Mouse (Mus musculus): ENCODE data around the gene Acvrl1.

The Acvrl1 gene

DNA sequence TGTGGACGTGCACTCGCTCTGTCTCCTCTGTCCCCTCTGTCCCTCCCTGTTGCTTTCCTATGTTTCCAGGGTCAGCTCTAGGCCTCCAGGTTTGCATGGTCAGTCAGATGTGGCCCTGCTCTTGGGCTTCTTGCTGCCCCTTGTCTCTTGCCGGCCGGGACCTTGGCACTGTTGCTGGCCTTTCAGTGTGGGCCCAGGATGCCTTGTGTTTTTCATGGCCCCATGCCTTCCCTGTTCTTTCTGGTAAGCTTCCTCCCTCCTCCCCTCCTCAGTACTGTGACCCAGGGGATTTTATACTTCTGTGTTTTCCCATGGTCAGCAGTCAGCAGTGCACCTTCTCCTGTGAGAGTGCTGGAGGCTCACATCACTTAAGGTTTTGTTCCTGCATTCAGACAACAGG, 53.2 kb downstream of the Acvrl1 start:
- ChIA-PET POLR2A (interaction anchor here in 3 of 4 experiments (0.5 to 5.5 kb wide), 20 partner anchors 9 to 896 kb away, joined by 3 to 35 read pairs (median 4); partner anchors contain the start of gene Dazap2 (in 1 of the 3)), CTCF (interaction anchor here in 3 of 4 experiments (0.7 to 3.7 kb wide), 6 partner anchors 17 to 61 kb away, joined by 3 to 19 read pairs (median 5); no protein-coding TSS in a partner anchor)

DNA sequence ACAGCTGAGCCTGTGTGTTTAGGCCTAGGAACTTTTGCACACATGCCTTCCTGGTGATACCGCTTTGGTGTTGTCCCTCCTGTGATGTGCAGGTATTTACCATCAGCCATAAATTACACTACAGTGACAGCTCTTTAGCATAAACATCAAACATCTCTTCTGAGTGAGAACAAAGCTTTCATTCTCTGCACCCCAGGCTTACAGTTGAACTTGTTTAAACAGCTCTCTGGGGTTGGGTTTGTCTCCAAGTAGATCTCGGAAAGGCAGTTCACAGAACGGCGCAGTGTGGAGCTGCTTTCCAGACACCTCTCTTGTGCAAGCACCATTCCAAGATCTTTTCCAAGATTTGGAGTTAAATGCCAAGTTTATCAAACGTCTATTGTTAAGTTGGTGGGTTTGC, 54.4 kb downstream of the Acvrl1 start:
- POLR2A ChIA-PET: interaction anchor here in 3 of 4 experiments (0.7 to 5.5 kb wide), 10 partner anchors 9 to 533 kb away, joined by 3 to 35 read pairs (median 4); partner anchors contain the start of gene Acvr1b (in 1 of the 3)

DNA sequence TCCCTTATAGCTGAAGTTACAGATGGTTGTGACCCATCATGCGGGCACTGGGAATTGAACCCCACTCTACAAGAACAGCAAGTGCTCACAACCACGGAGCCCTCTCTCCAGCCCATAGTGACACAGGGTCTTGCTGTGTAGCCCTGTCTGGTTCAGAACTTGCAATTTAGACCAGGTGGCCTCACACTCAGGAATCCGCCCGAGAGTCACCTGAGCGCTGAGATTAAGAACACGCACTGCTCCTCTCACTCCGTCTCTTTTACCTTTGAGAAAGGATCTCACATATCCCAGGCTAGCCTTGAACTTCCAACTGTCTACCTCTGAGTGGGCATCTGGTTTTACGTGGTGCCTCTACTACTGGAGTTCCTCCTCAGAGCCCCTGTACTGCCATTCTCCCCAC, 56.0 kb downstream of the Acvrl1 start:
- POLR2A ChIA-PET: interaction anchor here in 2 of 4 experiments (0.5 to 1.8 kb wide), 3 partner anchors 10 to 15 kb away, joined by 3 to 4 read pairs (median 3); partner anchors contain the start of gene Acvr1b (in 1 of the 2)
- CTCF ChIA-PET: interaction anchor here in 1 of 4 experiments (1.7 kb wide), 1 partner anchor 14 kb away, joined by 9 read pairs; no protein-coding TSS in a partner anchor

More for the DNA sequence above, 54.4 kb downstream of the Acvrl1 start:
- CTCF ChIA-PET: interaction anchor here in 2 of 4 experiments (0.5 to 3.7 kb wide), 5 partner anchors 15 to 39 kb away, joined by 3 to 19 read pairs (median 4); no protein-coding TSS in a partner anchor

DNA sequence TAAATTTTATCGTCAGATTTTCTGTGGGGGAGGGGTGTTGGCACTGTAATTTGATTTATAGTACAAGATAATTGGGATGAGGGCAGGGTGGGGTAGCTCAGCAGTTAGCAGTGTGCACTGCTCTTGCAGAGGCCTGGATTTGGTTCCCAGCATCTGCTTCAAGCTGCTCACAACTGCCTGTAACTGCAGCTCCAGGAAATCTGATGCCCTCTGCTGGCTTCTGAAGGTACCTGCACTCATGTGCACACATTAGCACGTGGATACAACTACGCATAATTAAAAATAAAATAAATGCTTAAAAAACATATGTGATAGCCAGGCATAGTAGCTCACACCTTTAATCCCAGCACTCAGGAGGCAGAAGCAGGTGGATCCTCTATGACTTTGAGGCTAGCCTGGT, 57.2 kb downstream of the Acvrl1 start:
- POLR2A ChIA-PET: interaction anchor here in 1 of 4 experiments (1.0 to 1.8 kb wide), 2 partner anchors 12 to 395 kb away, joined by 3 to 4 read pairs; partner anchors contain the start of gene Acvr1b

DNA sequence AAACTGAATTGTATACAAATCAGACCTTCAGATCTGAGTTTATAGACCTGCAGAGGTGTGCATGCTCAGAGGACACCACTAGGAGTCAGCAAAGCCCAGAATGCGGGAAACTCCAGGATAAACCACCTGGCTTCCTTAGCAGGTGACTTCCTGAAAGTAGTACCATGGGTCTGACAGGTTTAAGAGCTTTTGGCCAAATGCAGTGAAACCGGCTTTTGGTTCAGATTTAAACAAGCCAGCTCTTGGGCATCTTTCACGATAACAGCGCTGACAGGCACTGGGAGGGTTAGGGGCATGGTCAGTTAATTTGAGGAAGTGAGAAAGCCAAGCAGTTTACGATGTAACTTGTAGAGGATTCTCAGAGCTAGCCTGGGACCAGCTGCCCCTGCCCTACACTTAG, 59.6 kb downstream of the Acvrl1 start:
- ChIA-PET POLR2A (interaction anchor here (0.5 to 1.2 kb wide), 7 partner anchors 24 to 342 kb away, joined by 3 to 6 read pairs (median 3); no protein-coding TSS in a partner anchor), CTCF (interaction anchor here in 3 of 4 experiments (0.7 to 2.5 kb wide), 7 partner anchors 10 to 796 kb away, joined by 3 to 23 read pairs (median 3); no protein-coding TSS in a partner anchor)

More for the DNA sequence above, 57.2 kb downstream of the Acvrl1 start:
- CTCF ChIA-PET: interaction anchor here (0.6 to 1.7 kb wide), 9 partner anchors 12 to 346 kb away, joined by 3 to 10 read pairs (median 3); no protein-coding TSS in a partner anchor

DNA sequence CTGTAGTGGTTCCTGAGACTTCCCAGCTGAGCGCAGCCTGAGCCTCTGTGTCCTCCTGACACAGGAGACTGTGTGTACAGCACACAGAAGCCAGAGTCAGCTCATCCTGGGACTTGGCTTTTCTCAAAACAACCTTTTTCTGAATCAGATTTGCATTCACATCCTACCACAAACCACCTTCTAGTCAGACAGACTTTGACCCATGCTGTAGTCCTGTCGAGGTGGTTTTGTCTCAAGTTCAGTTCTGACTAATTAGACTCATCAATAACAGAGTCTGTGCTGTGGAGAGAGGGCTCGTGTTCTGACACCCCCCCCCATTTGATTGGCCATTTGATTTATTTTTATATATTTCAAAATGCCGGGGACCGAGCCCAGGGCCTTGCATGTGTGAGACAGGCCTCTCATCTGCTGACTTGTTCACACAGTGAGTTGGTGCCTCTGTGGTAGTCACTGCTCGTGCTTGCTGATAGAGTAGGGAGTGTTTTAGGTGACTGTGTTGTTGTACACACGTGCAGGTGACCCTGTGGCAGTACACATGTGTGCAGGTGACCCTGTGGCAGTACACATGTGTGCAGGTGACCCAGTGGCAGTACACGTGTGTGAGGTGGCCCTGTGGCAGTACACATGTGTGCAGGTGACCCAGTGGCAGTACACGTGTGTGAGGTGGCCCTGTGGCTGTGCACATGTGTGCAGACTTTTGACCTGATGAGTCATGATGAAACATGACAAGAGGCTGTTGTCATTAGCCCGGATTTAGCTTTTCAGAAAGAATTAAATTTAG, 61.8 kb downstream of the Acvrl1 start:
- POLR2A ChIA-PET: interaction anchor here in 3 of 4 experiments (0.6 to 2.5 kb wide), 5 partner anchors 8 to 71 kb away, joined by 3 to 11 read pairs (median 5); no protein-coding TSS in a partner anchor
- CTCF ChIA-PET: interaction anchor here in 3 of 4 experiments (0.5 to 2.5 kb wide), 6 partner anchors 8 to 1591 kb away, joined by 3 to 23 read pairs (median 3); no protein-coding TSS in a partner anchor

DNA sequence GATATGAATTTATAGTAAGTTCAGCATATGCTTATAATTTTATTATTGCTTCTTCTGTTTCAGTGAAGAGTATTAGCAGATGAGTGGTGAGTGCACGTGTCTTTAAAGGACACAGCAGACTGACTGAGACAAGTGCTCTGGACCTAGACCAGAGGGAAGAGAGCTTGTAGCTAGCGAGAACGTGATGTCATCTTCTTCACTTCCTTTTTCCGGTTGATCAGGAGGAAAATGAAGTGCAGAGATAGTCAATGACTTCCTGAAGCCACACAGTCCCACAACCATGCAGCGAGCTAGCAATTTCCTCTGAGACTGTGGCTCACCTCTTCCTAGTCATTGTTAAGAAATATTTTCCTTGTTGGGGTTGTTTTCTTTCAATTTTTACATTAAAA, 62.4 kb downstream of the Acvrl1 start:
- ChIA-PET POLR2A (interaction anchor here in 2 of 4 experiments (0.8 to 2.5 kb wide), 4 partner anchors 9 to 43 kb away, joined by 3 to 11 read pairs (median 4); no protein-coding TSS in a partner anchor), CTCF (interaction anchor here in 3 of 4 experiments (0.5 to 1.2 kb wide), 5 partner anchors 19 to 1591 kb away, joined by 3 to 4 read pairs (median 3); no protein-coding TSS in a partner anchor)

DNA sequence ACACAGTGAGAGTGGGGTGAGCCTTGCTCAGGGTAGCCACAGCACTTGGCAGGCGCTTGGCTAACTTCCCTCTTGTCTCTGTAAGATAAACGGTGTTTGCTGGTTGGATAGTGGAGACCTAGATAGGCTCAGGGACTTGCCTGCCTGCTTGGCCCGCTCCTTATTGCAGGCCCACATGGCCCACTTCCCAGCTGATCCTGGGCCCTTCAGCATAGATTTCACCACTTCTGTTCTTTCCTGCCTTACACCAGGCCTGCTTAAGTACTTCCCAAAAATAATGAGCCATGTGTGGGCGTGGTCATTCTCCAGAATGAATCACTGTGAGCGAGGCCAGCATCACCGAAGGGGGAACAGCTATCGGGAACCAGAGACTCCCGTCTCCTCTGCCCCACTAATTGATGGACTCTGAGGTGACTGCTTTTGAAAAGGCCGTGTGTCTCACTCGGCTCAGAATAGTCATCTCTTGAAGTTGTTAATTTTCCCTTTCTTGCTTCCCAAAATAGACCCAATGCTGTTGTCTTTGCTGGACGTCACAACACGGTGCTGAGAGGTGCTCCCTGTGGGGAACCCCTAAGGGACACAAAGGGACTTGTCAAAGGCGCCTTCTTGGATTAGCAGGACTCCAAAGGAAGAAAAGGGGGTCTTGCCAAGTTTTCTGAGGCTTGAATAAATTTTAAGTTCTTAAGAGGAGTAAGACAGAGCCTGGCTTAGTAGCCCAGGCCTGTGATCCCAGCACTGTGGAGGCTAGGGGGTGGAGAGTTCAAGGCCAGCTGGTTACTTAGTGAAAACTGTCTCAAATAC, 63.3 kb downstream of the Acvrl1 start:
- ChIA-PET POLR2A (interaction anchor here in 3 of 4 experiments (0.5 to 2.5 kb wide), 10 partner anchors 9 to 224 kb away, joined by 3 to 11 read pairs (median 4); partner anchors contain the start of gene Acvr1b (in 1 of the 3)), CTCF (interaction anchor here in 3 of 4 experiments (0.6 to 1.5 kb wide), 6 partner anchors 10 to 287 kb away, joined by 3 to 8 read pairs (median 4); no protein-coding TSS in a partner anchor)

DNA sequence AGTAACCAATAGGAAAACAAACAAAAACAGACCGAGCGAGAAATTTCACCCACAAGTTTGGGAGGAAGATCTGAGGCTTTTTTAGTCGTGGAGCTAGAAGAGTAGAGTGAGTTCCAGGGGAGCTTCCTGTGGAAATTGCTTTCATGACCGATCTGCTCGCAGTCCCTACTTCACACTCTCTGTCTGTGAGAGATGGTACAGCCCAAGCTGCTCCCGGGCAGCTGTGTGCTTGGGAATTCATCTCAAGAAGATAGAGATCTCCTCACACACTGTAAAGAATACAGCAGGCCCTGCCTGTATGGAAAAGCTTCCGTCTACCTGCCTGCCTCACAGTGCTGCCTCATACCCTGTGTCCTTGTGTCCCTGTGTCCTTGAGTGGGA, 63.9 kb downstream of the Acvrl1 start:
- ChIA-PET POLR2A (interaction anchor here in 3 of 4 experiments (0.5 to 2.4 kb wide), 8 partner anchors 10 to 223 kb away, joined by 3 to 7 read pairs (median 3); partner anchors contain the start of gene Acvr1b (in 1 of the 3)), CTCF (interaction anchor here in 3 of 4 experiments (0.6 to 1.5 kb wide), 5 partner anchors 10 to 287 kb away, joined by 3 to 8 read pairs (median 4); no protein-coding TSS in a partner anchor)

DNA sequence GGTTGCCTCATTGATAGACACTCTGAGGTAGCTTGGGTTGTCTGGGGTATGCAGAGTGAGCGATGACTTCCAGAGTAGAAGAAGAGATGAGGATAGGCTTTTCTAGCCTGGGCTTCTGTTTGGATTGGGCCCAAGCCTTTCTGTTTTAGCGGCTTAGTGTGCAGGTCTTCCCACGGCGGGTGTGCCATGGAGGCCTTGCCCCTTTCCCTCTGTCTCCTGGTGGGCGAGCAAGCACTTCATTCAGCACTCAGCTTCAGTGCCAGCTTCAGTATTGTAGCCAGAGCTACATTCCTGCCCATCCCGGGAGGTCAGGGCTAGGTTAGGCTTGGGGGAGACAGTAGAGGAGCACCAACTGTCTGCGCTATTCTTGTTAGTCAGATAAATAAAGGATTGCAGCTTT, 64.3 kb downstream of the Acvrl1 start:
- POLR2A ChIA-PET: interaction anchor here in 3 of 4 experiments (0.8 to 2.4 kb wide), 5 partner anchors 10 to 47 kb away, joined by 3 to 7 read pairs (median 3); partner anchors contain the start of gene Acvr1b (in 1 of the 3)
- CTCF ChIA-PET: interaction anchor here in 3 of 4 experiments (0.6 to 1.5 kb wide), 5 partner anchors 9 to 1157 kb away, joined by 3 to 6 read pairs (median 4); no protein-coding TSS in a partner anchor

DNA sequence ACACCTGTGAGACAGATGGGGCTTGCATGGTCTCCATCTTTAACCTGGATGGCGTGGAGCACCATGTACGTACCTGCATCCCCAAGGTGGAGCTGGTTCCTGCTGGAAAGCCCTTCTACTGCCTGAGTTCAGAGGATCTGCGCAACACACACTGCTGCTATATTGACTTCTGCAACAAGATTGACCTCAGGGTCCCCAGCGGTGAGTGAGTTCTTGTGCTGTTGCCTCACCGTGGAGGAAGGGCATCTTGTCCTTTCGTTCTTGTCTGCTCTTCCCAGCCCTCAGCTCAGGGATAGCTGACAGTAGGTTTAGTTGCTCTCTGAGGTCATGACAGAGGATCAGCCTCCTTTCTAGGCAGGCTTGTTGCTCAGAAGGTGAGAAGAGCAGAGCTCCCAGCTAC, 65.6 kb downstream of the Acvrl1 start:
- ChIA-PET CTCF (interaction anchor here in 3 of 4 experiments (0.6 to 1.3 kb wide), 5 partner anchors 14 to 122 kb away, joined by 3 to 5 read pairs (median 4); no protein-coding TSS in a partner anchor), POLR2A (interaction anchor here in 3 of 4 experiments (0.8 to 2.4 kb wide), 10 partner anchors 10 to 74 kb away, joined by 3 to 7 read pairs (median 3); partner anchors contain the start of gene Acvr1b (in 1 of the 3))

All from embryonic stem cell, embryonic (primary cell).